Mouse (Mus musculus) liver, embryonic 16.5 days (tissue): ENCODE results near the gene Slc47a1. TPM values are rescaled to one million over a fixed set of nuclear protein-coding genes. Genes with fewer than 3 reads are reported as not detected.

Experiments
- ATAC-seq: fragments of 200-750 bp; cut with Nextera tagmentation; 2 replicates; pipeline ENCODE4 v1.8.0; 2017; ENCODE audit warnings: low read depth, mild to moderate bottlenecking, moderate number of reproducible peaks, moderate library complexity
- H3K27ac ChIP-seq: fragments of 300-500 bp; sonication (generic); 2 replicates; pipeline ENCODE4 v1.5.1; 2014; ENCODE audit warnings: mild to moderate bottlenecking, low read length
- H3K27me3 ChIP-seq: fragments of 300-500 bp; sonication (generic); 2 replicates; pipeline ENCODE4 v1.6.1; 2014; ENCODE audit warnings: low read depth, low read length, mixed read lengths; ENCODE audit not compliant: control insufficient read depth, insufficient read depth
- H3K36me3 ChIP-seq: fragments of 300-500 bp; sonication (generic); 2 replicates; pipeline ENCODE4 v1.6.1; 2014; ENCODE audit warnings: mild to moderate bottlenecking; ENCODE audit not compliant: control insufficient read depth, insufficient read depth
- H3K4me1 ChIP-seq: fragments of 300-500 bp; sonication (generic); 2 replicates; pipeline ENCODE4 v1.6.1; 2014; ENCODE audit warnings: low read depth, low read length, mixed read lengths; ENCODE audit not compliant: control insufficient read depth
- H3K4me2 ChIP-seq: fragments of 300-500 bp; sonication (generic); 2 replicates; pipeline ENCODE4 v1.6.1; 2014; ENCODE audit warnings: low read depth, low read length, mixed read lengths
- H3K4me3 ChIP-seq: fragments of 300-500 bp; sonication (generic); 2 replicates; pipeline ENCODE4 v1.5.1; 2014; ENCODE audit warnings: low read depth, mild to moderate bottlenecking, low read length
- H3K9ac ChIP-seq: fragments of 300-500 bp; sonication (generic); 2 replicates; pipeline ENCODE4 v1.6.1; 2014; ENCODE audit warnings: low read depth, low read length
- H3K9me3 ChIP-seq: fragments of 300-500 bp; sonication (generic); replicated peaks from 2 replicates; pipeline ENCODE4 v1.6.1; 2016; ENCODE audit warnings: low read length; ENCODE audit not compliant: control insufficient read depth
- WGBS: fragments of 180-500 bp; shearing (Covaris S2); extraction: QIAGEN DNeasy Blood & Tissue Kit; methylation state at CpG from one replicate; pipeline ENCODE4 v1.1.7; 2014; ENCODE audit not compliant: insufficient replicate concordance; 5-methylcytosine and 5-hydroxymethylcytosine counted together
- polyA plus RNA-seq: library from polyadenylated mRNA; unstranded; fragments of >200 nt; fragmentation: Nextera tagmentation; extraction: Ambion mirVana; gene quantifications from 2 replicates; pipeline ENCODE4 v1.2.1, GENCODE M21; 2015

Slc47a1 gene
- polyA plus RNA-seq, 1 experiment from 2014 or later: 23.6 TPM

- H3K27ac ChIP-seq: no peak overlapping the region
- no peaks in the 10 kb centered on the region for H3K36me3 ChIP-seq
- H3K4me1 ChIP-seq: no peaks in the 10 kb centered on the region
- H3K9me3 ChIP-seq: no peaks in the 10 kb centered on the region
- H3K9ac ChIP-seq: no peak overlapping the region
- H3K27me3 ChIP-seq: no peaks in the 10 kb centered on the region
- 79% methylated on average over 11 of the region's 11 CpGs for WGBS
- H3K4me2 ChIP-seq: no peak overlapping the region
- ATAC-seq: no peak
- H3K4me3 ChIP-seq: no peak overlapping the region
These were observed 16.5 kb downstream of the Slc47a1 start for GRCm38 (mm10) chr11:61361515-61362190.

- Histone ChIP-seq H3K27me3 (no peaks in the 10 kb centered on the region), H3K27ac (no peak overlapping the region), H3K4me2 (no peak overlapping the region), H3K9me3 (no peaks in the 10 kb centered on the region), H3K9ac (no peak overlapping the region), H3K4me1 (no peaks in the 10 kb centered on the region; the same call in 1 of the 2 replicates), H3K4me3 (no peak overlapping the region), H3K36me3 (no peaks in the 10 kb centered on the region)
- 75% methylated on average over 9 of the region's 9 CpGs for WGBS
- no peak for ATAC-seq
These were observed 21.5 kb downstream of the Slc47a1 start for GRCm38 (mm10) chr11:61356600-61356999.

GRCm38 (mm10) chr11:61356111-61356510 is 22.0 kb downstream of the Slc47a1 start:
- Histone ChIP-seq H3K9ac (no peak overlapping the region), H3K36me3 (no peaks in the 10 kb centered on the region), H3K9me3 (no peaks in the 10 kb centered on the region), H3K4me2 (no peak overlapping the region), H3K27me3 (no peaks in the 10 kb centered on the region), H3K27ac (no peak overlapping the region), H3K4me3 (no peak overlapping the region), H3K4me1 (no peaks in the 10 kb centered on the region; the same call in 1 of the 2 replicates)
- WGBS: 59% methylated on average over 6 of the region's 6 CpGs
- ATAC-seq: no peak

GRCm38 (mm10) chr11:61355351-61355750 is 22.8 kb downstream of the Slc47a1 start:
- WGBS: 68% methylated on average over 5 of the region's 5 CpGs
- no peak overlapping the region for H3K4me3 ChIP-seq
- no peak overlapping the region for H3K4me2 ChIP-seq
- no peaks in the 10 kb centered on the region for H3K27me3 ChIP-seq
- H3K9me3 ChIP-seq: no peaks in the 10 kb centered on the region
- H3K9ac ChIP-seq: no peak overlapping the region
- no peak for ATAC-seq
- no peak overlapping the region for H3K27ac ChIP-seq
- no peaks in the 10 kb centered on the region; the same call in 1 of the 2 replicates for H3K4me1 ChIP-seq
- no peaks in the 10 kb centered on the region for H3K36me3 ChIP-seq

GRCm38 (mm10) chr11:61354346-61354745 is 23.8 kb downstream of the Slc47a1 start:
- no peaks in the 10 kb centered on the region for H3K27me3 ChIP-seq
- no peaks in the 10 kb centered on the region; the same call in 1 of the 2 replicates for H3K4me1 ChIP-seq
- H3K9ac ChIP-seq: no peak overlapping the region
- no peaks in the 10 kb centered on the region for H3K36me3 ChIP-seq
- no peak overlapping the region for H3K4me2 ChIP-seq
- peak; percentile 76 for ATAC-seq
- WGBS: 54% methylated on average over 6 of the region's 6 CpGs
- H3K9me3 ChIP-seq: no peaks in the 10 kb centered on the region
- no peak overlapping the region for H3K4me3 ChIP-seq
- no peak overlapping the region for H3K27ac ChIP-seq

GRCm38 (mm10) chr11:61353038-61353437 is 25.1 kb downstream of the Slc47a1 start:
- H3K9ac ChIP-seq: no peak overlapping the region
- no peak overlapping the region for H3K4me3 ChIP-seq
- no peaks in the 10 kb centered on the region for H3K27me3 ChIP-seq
- H3K4me1 ChIP-seq: no peaks in the 10 kb centered on the region; the same call in 1 of the 2 replicates
- no peak overlapping the region for H3K27ac ChIP-seq
- H3K4me2 ChIP-seq: no peak overlapping the region
- no peaks in the 10 kb centered on the region for H3K9me3 ChIP-seq
- no peak for ATAC-seq
- WGBS: 37% methylated on average over 2 of the region's 2 CpGs
- H3K36me3 ChIP-seq: no peaks in the 10 kb centered on the region

GRCm38 (mm10) chr11:61352138-61352651 is 25.9 kb downstream of the Slc47a1 start:
- H3K4me2 ChIP-seq: no peak overlapping the region
- no peaks in the 10 kb centered on the region for H3K36me3 ChIP-seq
- no peak for ATAC-seq
- H3K4me1 ChIP-seq: no peaks in the 10 kb centered on the region; the same call in 1 of the 2 replicates
- H3K27ac ChIP-seq: no peak overlapping the region
- no peaks in the 10 kb centered on the region for H3K9me3 ChIP-seq
- H3K9ac ChIP-seq: no peak overlapping the region
- WGBS: 52% methylated on average over 9 of the region's 9 CpGs
- no peak overlapping the region for H3K4me3 ChIP-seq
- no peaks in the 10 kb centered on the region for H3K27me3 ChIP-seq

- H3K27me3 ChIP-seq: no peaks in the 10 kb centered on the region
- no peaks in the 10 kb centered on the region for H3K36me3 ChIP-seq
- no peak overlapping the region for H3K9ac ChIP-seq
- H3K4me3 ChIP-seq: no peak overlapping the region
- no peak overlapping the region for H3K4me2 ChIP-seq
- H3K9me3 ChIP-seq: no peaks in the 10 kb centered on the region
- no peak overlapping the region for H3K27ac ChIP-seq
- WGBS: 3% methylated on average over 8 of the region's 8 CpGs
- ATAC-seq: peak; percentile 62
- no peaks in the 10 kb centered on the region; the same call in 1 of the 2 replicates for H3K4me1 ChIP-seq
These were observed 28.8 kb downstream of the Slc47a1 start for GRCm38 (mm10) chr11:61349337-61349736.

GRCm38 (mm10) chr11:61346133-61346532 is 32.0 kb downstream of the Slc47a1 start:
- 41% methylated on average over 8 of the region's 8 CpGs for WGBS
- peaks cover 25% of the 10 kb centered on the region for H3K27me3 ChIP-seq

More at GRCm38 (mm10) chr11:61346133-61346532, 32.0 kb downstream of the Slc47a1 start:
- Histone ChIP-seq H3K9me3 (no peaks in the 10 kb centered on the region), H3K4me1 (no peaks in the 10 kb centered on the region), H3K27ac (no peak overlapping the region), H3K9ac (no peak overlapping the region), H3K4me2 (no peak overlapping the region), H3K4me3 (no peak overlapping the region), H3K36me3 (no peaks in the 10 kb centered on the region)
- no peak for ATAC-seq
